Mouse (Mus musculus): ENCODE measurements at regions not wholly inside any gene's neighbourhood (a gene's known extent, or its start where the extent isn't known, plus 50 kb on each side); places are given as distances from the start of the nearest gene placed in this dataset.

DNA sequence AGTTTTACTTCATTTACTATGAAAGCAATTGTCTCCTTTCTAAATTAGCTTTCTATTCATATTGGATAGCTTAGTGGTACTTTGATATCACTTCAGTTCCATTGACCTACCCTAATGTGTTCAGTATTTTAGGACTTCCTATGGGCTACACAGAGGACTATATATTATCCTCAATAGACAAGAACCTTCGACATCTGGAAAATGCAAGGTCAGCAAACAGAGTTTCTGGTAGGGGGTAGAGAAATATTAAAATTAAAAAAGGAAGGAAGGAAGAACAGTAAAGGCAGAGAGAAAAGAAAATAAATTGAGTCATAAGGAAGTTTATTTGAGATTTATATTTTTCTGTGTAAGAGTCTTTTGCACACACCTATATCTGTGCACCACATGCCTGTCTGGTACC, 107.4 kb upstream of the Insig1 start:
- TF ChIP-seq CTCF (IDR thresholded peaks at IDR 0.05): no peak
- Histone ChIP-seq H3K27ac (no peak overlapping the region), H3K4me3 (no peak overlapping the region)
- DNase-seq (ENCODE audit: extremely low spot score in 1 of 2, low spot score in 2 of 2): no peak
- intact Hi-C loops (cut with DNase I): no loop called here

DNA sequence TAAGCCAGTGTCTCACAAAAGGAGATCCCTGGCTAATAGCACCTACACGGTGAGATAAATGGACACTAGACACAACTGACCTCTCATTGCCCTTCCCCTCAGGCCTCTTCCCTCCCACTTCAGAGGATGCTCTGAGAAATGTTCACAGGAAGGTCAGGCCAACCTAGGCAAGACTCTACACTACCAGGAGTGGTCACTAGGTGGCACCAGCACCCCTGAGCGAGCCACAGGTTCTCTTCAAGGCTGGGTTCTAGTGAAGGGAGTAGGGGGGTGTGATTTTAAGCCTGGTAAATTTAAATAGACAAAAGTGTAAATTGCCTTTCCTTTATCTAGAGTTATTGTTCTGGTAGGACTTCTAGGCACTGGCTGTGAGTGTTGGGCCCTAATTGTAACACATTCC, 76.0 kb upstream of the Insig1 start:
- Histone ChIP-seq H3K27ac (no peak overlapping the region), H3K4me3 (no peak overlapping the region)
- peak; percentile 91 for TF ChIP-seq CTCF (IDR thresholded peaks at IDR 0.05)
- intact Hi-C loops (cut with DNase I): loop anchor here (1.0 to 10.0 kb wide), 2 partner anchors 99 to 390 kb away; no protein-coding TSS in a partner anchor
- DNase-seq (ENCODE audit: extremely low spot score in 1 of 2, low spot score in 2 of 2): peak; percentile 63 to 77

DNA sequence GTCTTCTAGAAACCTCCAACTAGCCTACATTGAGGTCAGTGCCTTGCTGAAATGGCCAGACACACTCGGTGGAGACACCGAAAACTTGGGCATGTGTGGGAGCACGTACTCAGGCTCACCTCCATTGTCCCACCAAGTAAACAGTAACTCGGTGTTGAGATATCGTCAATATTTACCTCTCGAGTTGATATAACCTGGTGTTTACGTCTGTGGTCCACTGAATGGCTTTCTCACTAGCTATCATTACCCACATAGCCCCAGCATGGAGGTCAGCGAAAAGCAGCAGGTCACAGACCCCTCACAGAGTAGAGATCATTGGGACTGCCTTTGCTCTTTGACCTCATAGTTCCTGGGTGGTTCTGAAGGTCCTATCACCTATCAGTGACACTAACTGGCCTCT, 73.4 kb upstream of the Insig1 start:
- intact Hi-C loops (cut with DNase I): loop anchor here (10.0 kb wide), 1 partner anchor 387 kb away; no protein-coding TSS in a partner anchor
- no peak for DNase-seq (ENCODE audit: extremely low spot score in 1 of 2, low spot score in 2 of 2)
- Histone ChIP-seq H3K27ac (no peak overlapping the region), H3K4me3 (no peak overlapping the region)
- TF ChIP-seq CTCF (IDR thresholded peaks at IDR 0.05): no peak

DNA sequence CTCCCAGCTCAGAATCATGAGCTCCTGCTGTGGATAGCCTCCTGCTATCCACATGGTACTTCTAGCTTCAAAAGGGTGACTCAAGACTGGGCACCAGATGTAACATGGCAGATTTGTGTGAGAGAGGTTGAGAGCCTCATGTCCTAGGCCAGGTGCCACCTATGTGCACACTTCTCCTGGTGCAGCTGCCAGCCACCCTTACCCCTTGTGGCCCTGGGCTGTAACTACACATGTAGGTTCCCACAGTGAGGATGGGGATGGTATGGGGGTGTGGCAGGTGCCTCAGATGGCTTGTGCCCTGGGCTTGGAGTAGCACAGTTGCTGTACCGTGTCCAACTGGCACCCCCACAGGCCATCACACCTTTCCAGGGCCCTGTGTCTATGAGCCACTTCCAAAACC, 68.2 kb upstream of the Insig1 start:
- Histone ChIP-seq H3K27ac (no peak overlapping the region), H3K4me3 (no peak overlapping the region)
- DNase-seq (ENCODE audit: extremely low spot score in 1 of 2, low spot score in 2 of 2): no peak
- intact Hi-C loops (cut with DNase I): no loop called here
- no peak; the same call in 1 of the 2 replicates for TF ChIP-seq CTCF (IDR thresholded peaks at IDR 0.05)

DNA sequence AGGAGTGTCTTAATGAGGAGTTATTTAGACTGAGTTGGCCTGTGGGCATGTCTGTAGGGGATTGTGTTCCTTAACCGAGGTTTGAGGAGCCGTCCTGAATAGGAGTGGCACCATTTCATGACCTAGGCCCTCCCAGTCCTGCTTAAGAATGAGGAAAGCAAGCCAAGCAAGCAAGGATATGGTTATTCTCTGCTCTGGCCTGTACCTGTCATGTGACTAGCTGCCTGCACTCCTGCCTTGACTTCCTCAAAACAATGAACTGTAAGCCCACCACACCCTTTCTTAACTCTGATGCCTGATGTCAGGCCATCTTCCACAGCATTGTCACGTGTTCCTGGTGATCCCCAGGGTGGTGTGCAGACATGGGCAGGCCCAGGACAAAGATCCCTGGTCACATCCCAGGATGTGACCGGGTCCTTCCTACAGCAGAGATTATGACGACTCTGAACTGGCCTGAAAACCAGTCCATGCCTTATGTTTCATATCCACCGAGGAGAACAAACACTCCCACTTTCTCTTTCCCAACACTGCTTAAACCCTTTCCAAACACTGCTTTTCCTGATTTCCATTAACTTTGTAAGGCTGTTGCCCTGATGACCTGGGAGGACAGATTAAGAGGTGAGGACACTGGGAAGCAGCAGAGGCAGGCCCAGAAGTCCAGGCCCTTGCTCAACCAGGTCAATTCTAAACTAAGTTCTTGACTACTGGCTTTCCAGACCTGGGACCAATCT, 67.2 kb upstream of the Insig1 start:
- intact Hi-C loops (cut with DNase I): no loop called here
- DNase-seq (ENCODE audit: extremely low spot score in 1 of 2, low spot score in 2 of 2): no peak
- no peak for TF ChIP-seq CTCF (IDR thresholded peaks at IDR 0.05)
- Histone ChIP-seq H3K4me3 (no peak overlapping the region), H3K27ac (no peak overlapping the region)

DNA sequence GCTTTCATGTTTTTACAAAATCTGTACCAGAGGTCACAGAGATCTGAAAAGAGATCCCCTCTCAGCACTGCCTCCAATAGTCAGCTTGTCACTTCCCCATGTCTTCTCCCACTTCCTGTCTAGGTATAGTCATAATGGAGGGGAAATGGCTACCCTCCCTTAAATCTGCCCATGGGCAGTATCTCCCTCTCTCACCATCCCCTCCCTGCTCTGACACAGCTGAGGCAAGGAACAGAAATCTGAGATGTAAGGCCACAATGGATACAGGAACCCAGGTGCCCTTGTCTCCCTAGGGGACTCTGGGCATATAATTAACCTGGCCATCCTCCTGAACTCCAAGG, 66.7 kb upstream of the Insig1 start:
- no peak for DNase-seq (ENCODE audit: extremely low spot score in 1 of 2, low spot score in 2 of 2)
- Histone ChIP-seq H3K4me3 (no peak overlapping the region), H3K27ac (no peak overlapping the region)
- no peak for TF ChIP-seq CTCF (IDR thresholded peaks at IDR 0.05)
- intact Hi-C loops (cut with DNase I): no loop called here

DNA sequence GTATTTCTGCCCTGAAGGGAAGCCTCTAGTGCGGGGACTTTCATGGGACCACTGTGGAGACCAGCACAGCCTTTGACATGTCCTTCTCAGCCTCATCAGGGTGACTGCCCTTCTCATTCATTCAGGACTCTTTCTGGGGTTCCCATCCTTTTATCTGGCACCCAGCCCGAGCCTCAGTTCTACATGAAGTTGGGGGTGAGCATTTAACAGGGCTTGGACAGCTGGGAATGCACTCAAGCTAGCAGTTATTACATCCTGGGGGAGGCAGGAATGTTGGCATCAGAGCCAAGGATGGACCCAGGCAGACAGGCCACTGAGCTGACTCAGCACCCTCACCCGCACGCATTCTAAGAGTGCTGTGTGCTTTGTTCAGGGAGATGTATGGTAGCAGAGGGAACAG, 61.8 kb upstream of the Insig1 start:
- Histone ChIP-seq H3K4me3 (no peak overlapping the region), H3K27ac (no peak overlapping the region)
- intact Hi-C loops (cut with DNase I): no loop called here
- DNase-seq (ENCODE audit: extremely low spot score in 1 of 2, low spot score in 2 of 2): no peak
- no peak for TF ChIP-seq CTCF (IDR thresholded peaks at IDR 0.05)

DNA sequence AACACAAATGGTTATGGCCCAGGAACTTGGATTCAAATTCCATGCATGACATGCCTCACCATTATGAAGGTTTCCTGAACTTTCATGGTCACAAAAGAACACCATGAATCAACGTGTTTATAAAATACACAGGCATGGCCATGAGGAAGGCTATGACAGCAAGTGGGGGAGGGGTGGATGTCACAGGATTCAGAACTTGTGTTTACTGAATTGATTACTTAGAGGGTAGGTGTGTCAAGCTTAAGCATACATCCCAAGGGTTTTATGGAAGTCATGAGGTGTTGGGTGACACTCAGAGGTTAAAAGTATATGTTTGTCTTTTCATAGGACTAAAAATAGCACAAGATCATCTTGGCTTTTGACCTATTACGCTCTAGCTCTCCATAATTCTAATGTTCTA, 61.3 kb upstream of the Insig1 start:
- no peak for DNase-seq (ENCODE audit: extremely low spot score in 1 of 2, low spot score in 2 of 2)
- TF ChIP-seq CTCF (IDR thresholded peaks at IDR 0.05): no peak
- no peak overlapping the region for H3K4me3 ChIP-seq
- intact Hi-C loops (cut with DNase I): no loop called here
- H3K27ac ChIP-seq: no peak overlapping the region

DNA sequence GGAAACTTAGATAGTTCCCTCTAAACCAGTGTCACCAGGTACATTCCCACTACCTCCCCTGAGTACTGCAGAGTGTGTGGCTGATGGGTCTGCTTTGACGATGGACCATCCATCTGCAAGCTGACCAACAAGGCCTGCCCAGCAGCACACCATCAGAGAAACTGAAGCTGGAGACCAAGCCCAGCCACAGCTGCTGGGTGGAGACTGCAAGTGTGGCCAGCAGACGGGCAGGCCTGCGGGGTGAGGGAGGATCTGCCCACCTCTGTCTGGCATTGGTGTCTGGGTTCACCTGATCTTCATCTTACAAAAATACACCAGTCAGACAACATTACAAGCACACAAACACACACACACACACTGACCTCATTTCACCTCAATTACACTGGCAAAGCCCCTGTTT, 60.6 kb upstream of the Insig1 start:
- no peak for DNase-seq (ENCODE audit: extremely low spot score in 1 of 2, low spot score in 2 of 2)
- Histone ChIP-seq H3K4me3 (no peak overlapping the region), H3K27ac (no peak overlapping the region)
- intact Hi-C loops (cut with DNase I): no loop called here
- TF ChIP-seq CTCF (IDR thresholded peaks at IDR 0.05): no peak

DNA sequence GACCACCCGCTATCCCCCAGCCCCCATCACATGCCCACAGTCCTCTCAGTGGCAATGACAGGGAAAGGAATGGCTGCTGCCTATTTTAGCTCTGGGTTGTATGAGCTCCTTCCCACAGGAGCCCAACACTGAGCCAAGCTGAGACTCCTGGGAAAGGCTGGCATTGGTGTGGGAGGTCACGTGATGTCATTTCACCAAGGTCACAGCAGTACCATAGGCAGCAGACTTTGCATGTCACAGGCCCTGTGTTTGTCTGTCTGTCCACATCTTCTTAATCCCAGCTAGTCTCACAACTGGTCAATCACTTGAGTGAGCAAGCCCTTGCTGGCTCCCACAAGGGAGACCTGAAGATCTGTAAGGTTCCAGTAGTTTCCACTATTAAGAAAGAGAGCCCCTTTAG, 58.7 kb upstream of the Insig1 start:
- H3K27ac ChIP-seq: no peak overlapping the region
- no peak overlapping the region for H3K4me3 ChIP-seq
- DNase-seq (ENCODE audit: extremely low spot score in 1 of 2, low spot score in 2 of 2): no peak
- TF ChIP-seq CTCF (IDR thresholded peaks at IDR 0.05): no peak
- intact Hi-C loops (cut with DNase I): no loop called here

DNA sequence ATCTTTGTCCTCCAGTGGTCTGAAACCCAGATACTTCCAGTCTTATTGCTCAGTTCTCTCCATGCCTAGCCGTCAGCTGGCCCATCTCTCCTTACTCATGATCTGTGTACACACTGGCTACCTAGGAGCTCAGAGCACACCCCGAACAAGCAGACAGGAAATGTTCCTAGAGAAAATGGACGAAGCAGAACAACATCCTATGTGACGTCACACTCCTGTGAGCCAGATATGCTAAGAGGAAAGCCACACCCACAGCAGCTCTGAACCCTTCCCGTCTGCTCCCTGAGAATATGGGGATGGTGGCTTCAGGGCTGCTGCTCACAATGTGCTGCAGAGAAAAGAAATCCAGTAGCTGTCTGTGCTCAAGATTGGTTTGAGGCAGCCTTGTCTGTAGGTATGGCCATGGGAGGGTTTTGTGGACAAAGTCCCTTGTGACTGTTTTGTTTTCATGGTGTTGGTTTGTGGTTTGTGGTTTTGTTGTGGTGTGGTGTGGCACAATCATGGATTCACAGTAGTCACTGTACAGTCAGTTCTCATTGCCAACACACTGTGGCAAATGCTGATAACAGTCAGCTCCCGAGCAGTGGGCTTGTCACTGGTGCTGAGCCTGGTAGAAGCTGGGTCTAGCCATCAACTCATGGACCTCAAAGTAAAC, 57.4 kb upstream of the Insig1 start:
- no peak for DNase-seq (ENCODE audit: extremely low spot score in 1 of 2, low spot score in 2 of 2)
- no peak for TF ChIP-seq CTCF (IDR thresholded peaks at IDR 0.05)
- H3K27ac ChIP-seq: no peak overlapping the region
- no peak overlapping the region for H3K4me3 ChIP-seq
- intact Hi-C loops (cut with DNase I): no loop called here

DNA sequence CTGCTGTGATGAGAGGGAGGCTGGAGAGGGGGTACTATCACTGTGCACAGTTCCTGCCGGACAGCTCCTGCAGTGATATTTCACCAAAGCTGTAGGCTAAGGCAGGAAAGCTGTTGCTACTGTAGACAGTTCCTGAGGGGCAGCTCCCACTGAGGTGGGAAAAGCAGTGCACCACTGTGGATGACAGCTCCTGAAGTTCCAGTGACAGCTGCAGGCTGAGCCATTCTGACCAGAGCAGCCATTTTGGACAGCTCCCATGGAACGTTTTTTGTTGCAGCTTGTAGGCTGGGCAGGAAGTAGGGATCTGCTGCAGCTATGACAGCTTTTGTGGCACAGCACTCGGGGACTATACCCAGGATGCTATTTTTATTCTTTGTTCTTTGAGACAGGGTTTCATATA, 51.3 kb upstream of the Insig1 start:
- Histone ChIP-seq H3K4me3 (no peak overlapping the region), H3K27ac (no peak overlapping the region)
- intact Hi-C loops (cut with DNase I): no loop called here
- no peak for DNase-seq (ENCODE audit: extremely low spot score in 1 of 2, low spot score in 2 of 2)
- TF ChIP-seq CTCF (IDR thresholded peaks at IDR 0.05): no peak
